Mouse (Mus musculus) lung, adult 18-20 months (tissue): Measurements from ENCODE around the gene Ikzf1.

Source experiments
- DNase-seq, 2 experiments: peaks; one replicate each; pipeline ENCODE4 v3.0.0; 2022; ENCODE audit warnings: mixed read lengths in 2 of 2

Ikzf1 gene

DNA sequence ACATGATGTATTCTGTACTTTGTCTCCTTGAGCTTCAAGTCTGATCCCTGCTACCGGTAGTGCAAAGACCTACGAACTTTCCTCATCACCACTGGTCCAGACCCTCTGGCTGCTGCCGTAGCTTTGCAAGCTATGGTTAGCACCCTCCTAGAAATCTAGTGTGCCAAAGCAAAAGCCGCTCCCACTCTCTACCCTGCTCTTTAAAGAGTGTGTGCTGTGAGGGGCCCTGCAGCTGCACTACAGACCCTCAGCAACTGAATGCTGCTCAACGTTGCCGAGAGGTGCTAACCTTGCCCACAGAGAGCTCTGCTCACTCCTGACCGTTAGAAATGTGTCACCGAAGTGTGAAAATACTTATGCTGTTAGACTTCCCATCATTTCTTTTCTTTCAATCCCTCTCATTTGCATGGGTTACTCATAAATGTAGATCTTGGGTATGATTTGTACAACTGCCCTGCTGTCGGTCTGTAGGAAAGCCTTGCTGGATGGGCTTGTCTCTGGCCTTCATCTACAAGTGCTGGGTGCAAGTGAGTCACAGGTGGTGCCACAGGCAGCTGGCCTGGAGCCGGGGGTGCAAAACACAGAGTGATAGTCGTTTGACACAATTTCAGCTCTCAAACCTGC, 40.6 kb downstream of the Ikzf1 start:
- DNase-seq, result no peak

DNA sequence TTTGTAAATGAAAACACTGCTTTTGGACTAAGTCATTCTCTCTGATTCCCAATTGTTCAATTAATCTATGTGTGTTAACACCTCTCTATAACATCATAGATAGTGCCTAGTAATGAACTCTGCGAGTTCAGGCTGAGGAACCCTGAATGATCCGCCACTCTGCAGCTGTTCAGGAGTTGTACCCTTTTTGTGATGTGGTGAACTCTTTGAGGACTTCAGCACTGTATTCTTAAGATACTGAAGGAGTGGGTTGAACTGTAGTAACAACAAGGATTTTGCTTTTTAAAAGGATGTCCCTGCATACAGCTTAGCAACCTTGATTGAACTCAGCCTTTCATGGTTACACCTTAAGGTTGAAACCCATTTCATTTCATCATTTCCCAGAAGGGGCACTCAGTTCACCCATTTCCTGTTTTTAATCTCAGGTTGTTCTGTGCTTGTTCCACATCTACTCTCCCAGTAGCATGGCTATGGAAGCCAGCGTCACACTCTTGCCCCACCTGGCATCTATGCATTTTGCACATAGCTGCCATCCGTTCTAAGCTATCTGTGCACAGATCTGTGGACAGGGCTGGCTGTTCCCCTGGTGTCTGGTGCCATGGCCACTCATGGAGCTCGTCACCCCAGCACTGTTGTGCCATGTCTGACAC, 41.2 kb downstream of the Ikzf1 start:
- no peak for DNase-seq

DNA sequence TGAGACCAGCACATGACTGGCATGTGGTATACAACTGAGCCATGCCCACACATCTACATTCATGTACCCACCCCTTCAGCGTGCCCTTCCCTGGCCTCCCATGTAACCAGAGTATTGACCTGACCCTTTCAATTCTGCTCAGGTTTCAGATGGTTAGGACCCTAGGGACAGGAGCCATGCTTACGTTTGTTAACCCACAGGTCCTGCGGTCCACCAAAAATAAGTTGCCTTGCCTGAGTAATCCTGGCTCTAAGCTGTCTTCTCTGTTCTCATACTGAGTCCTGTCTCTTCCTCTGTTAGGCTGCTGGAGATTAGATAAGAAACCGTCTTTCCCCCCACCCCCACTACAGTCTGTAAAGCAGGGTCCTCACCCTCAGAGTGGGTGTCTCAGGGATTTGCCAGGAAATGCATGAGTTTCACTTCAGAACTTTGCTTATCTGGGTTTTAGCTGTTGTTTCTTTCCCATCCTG, 42.0 kb downstream of the Ikzf1 start:
- DNase-seq, result no peak

DNA sequence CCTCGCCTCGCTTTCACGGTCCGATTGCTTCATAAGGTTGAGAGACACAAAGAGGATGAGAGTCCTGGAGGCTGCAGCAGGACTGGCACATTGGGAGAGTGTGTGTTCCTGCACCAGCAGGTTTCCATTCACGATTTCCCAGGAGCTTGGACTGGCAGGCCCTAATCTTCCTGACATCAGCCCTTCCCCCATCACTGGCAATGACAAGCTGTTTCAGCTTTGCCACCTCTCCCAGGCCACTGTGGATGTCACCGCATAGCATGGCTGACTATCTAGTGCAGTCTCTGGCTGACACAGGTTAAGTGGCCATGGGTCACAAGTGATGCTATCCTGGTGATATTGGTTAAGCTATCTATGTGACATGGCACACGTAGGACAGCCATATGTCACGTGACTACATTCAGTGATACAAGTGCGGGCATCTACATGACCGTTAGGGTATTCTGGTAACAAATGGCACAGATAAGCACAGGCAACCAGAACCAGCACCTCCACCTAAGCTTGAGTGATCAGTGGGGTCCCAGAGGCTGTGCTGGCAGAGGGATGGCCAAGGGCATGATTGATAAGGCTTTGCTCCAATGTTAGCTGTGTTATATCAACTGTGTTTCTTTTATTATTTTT, 43.2 kb downstream of the Ikzf1 start:
- DNase-seq, result no peak

DNA sequence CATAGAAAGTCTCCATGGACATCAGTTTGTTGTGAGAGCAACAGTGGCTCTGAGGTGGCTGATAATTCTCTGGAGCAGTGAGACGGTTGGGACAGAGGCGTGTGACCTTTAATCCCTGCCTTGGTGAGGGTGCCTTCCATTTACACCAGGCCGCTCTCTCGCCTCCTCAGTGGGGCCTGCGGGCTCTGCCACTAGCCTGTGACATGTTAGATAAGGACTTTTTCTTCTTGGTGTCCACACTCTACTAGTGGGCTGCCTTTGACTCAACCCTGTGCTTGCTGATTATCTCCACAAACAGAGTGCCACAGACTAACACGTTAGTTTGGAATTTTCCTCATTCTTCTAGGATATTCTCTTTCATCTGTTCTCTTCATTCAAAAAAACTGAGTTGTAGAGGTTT, 44.4 kb downstream of the Ikzf1 start:
- DNase-seq, result no peak

DNA sequence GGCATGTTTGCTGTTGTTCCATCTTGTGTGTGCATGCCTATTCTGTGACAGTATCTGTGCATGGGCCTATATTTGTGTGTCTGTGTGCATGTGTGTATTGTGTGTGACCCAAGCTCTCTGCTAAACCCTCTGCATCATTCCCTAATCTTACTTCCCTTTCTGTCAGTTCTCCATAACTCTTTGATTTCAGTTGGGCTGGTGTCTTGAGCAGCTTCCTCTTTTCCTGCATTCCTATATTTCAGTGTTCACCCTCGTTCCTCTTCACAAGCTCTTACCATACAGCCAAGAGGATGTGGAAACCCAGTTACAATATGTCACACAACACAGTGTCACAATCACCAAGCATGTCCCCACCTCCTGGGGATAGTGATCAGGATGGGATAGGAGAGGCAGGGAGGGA, 45.3 kb downstream of the Ikzf1 start:
- peak in 1 of 2 experiments; percentile 20 for DNase-seq

DNA sequence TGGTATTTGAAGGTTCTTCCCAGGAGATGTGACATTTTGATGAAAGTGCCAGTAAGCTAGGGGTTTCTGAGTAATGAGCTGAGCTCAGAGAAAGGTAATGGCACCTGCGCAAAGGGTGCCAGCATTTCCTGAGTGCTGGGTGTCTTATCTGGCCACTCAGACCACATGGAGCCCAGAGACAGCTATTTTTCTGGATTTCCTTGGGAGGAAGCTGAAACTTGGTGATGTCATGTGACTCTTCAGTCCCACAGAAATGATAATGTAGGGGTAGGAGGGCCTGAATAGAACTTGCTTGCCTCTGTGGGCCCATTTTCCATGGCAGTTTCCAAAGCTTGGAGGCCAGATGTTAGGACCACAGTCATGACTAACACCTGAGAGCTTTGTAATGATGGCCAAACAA, 46.9 kb downstream of the Ikzf1 start:
- DNase-seq, result no peak

DNA sequence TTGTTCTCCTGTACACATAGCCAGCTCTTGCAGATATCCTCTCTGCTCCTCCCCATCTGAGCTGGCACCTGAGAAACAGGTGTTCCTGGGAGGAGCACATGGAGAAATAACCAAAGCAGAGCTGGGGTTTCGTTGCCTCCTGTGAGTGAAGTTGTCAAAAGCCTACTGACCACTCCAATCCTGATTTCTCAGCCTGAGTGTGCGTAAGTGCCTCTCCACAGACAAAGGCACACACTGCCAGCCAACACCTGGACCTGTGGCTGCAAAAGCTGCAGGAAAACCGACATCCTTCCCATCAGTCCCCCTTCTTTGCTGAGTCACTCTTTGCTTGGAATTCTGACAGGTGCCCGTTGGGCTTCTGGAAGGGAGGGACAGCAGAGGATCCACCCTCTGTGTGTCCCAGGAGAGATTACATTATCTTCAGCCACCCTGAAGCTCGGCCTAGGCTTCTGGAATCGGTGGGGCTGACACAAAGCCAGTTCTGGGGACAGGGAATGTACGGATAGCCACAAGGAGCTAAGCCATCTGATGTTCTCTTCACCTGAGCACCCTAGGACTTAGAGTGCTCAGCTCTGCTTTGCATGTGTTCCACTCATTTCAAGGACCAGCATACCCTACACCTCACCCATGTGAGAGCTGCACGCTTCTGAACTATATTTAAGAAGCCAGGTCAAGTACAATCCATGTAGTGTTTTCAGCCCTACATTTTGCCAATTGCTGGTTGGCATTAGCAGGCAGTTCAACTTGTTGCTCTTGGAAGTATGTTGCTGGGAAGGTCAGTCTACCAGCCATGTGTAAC, 48.4 kb downstream of the Ikzf1 start:
- DNase-seq, result peak; percentile 27

DNA sequence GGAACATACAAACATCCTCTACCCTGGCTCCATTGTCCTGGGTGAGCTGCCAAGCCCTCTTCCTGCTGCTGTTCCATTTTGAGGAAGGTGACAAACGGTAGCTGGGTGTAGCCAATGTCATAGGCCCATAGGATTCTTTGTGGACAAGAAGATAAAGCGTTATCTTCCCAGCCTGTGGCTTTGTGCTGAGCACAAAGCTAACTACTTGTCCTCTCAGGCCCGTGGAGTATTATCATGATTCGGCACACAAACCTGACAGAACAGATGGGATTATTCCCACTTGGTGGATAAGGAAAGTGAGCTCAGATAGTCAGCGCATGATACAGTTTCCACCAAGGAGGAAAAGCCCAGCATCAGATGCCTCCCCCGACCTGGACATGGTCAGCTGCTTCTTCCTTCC, 50.4 kb downstream of the Ikzf1 start:
- no peak for DNase-seq

DNA sequence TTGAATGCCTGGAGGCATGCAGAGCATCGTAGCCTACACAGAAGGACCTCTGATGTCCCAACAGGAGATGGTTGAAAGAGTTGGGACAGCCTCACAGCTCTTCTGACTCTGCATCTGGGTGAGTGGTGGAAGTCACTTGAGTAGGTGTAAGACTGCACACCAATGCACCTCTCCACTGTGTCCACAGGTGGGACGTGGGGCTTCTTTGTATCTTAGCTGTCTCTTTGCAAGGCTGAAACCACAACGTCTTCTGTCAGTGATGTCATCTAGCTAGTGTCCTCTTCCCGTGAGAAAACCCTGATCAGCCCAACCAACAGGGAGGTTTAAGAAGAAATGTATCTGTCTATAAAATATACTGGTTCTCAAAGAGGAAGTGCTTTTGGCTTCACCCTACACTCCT, 52.1 kb downstream of the Ikzf1 start:
- no peak for DNase-seq

DNA sequence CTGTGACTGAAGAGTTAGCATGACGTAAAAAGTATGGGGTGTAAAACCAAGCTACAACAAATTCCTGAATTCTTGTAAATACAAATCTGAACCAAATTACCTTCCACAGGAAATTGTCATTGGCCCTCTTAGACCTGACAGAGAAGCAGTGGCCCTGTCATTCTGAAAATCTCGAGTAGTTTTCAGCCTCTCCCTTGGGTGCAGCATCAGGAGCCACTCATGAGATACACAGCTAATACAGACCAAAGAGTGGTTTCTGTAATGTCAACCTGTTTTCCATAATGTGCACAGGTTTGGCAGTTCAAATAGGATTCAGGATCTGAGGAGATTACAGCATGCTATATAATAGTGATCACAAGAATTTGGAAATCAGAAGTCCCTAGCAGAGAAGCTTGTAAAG, 52.8 kb downstream of the Ikzf1 start:
- DNase-seq, result no peak

DNA sequence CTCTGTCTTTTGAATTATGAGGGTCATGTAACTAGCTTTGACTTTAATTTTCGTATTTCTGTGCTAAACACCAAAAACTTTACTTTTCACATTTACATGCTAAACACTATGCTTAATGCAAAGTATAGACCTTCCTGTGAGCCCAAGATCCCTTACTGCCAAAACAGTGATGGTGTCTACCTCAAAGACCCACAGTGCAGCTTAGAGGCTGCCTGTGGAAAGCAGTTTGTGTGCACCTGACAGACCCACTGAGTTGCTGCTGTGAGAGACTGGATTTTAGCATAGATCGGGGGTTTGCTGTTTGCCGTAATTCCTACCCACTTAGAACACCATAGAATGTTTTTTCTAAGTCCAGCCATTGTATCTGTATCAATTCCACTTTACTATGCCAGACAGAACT, 54.3 kb downstream of the Ikzf1 start:
- DNase-seq, result no peak

DNA sequence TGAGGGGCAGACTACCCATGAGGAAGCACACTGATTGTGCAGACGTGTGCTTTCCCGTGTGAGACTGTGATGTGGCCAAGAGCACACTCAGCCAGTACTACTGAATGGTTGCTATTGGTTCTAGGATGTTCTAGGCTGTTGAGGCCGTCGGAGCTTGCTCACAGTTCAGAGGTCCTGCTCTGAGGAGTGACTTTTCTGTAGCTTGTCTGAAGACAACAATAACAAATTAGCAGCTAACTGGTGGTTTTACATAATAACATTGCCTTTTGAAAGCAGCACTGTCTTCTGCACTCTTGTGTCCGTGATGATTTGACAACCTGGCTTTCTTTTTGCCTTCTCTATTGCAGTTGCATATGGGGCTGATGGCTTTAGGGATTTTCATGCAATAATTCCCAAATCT, 55.8 kb downstream of the Ikzf1 start:
- no peak for DNase-seq

DNA sequence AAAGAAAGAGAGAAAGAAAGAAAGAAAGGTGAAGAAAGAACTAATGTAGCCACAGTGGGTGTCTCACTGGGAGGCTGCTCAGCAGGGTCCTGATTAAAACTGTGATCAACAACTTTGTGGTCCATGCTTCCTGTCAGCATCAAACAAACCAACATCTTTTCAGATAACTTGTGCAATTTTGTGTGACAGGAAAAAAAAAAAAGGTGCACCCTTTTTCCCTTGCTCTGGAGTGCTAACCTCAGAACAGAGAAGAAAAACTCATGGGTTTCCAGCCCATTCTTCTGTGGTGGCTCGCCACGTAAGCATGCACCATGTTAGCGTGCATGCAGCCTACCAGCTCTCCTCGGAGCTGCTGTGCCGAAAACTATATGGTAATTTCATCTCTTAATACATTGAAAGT, 56.8 kb downstream of the Ikzf1 start:
- DNase-seq, result no peak

DNA sequence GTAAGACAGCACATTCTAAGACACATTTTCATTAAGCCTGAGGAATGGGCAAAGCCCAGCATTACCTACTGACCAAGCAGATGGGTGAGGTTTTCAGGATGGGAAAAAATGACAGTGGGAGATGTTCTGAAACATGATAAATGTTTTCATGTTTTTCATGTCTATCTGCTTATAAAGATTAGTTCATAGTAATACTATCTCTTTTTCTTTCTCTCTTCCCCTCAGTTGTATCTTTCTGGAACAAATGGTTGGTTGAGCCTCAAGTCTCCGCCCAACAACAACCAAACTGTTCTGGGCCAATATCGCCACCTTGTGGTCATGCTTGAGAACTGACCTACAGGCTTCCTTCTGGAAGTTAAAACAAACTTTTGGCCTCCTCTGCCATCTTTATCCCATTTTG, 57.8 kb downstream of the Ikzf1 start:
- peak; percentile 36 to 37 for DNase-seq

DNA sequence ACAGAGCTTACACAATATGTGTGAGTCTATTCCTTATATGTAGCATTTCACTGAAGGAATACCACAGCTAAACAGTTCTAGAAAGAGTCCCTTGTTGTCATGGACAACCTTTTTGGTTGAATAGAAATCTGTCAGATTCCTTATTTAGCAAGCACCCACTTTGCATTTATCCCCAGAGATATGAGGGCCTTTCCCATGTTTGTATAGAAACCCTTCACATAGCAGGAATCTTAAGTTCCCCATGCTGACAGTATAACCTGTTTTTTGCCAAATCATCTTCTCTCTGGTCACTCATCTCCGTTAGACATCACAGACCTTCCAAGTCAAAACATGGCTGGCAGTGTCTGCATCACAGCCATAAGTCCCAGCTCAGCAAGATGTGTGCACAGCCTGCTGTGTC, 59.4 kb downstream of the Ikzf1 start:
- no peak for DNase-seq

DNA sequence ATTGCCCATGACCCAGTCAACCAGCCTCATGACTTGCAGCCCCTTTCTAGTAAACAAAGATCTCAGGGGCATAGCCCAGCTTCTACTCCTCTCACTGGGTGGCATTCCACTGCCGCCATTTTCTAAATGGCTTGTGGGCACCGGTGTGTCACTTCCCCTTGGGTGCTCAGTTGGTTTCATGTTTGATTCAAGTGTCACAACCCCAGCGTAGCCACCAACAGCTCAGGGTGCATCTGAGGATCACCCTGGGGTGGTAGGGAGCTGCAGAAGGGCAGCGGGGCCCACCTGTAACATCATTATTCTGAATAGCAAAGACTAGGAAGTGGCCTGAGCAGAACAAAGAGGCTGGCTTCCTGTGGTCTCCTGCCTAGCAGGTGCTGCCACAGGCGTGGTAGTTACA, 66.3 kb downstream of the Ikzf1 start:
- DNase-seq, result no peak

DNA sequence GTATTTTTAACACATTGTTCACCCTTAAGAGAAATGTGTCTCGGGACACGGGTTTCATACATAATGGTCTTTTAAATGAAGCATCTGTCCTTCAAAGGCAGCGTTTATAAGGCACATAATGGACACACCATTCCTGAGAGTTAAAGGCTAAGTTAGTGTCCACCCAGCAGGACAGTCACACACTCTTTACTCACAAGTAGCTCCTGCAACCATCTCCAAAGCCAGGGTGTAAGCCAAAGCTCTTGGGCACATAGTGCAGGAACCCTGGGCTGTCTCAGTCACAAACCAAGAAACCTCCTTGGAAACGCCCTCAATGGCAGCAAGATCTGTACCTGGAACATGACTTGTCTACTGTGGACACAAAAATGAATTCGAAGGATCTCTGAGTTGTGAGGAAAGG, 68.1 kb downstream of the Ikzf1 start:
- DNase-seq, result no peak

DNA sequence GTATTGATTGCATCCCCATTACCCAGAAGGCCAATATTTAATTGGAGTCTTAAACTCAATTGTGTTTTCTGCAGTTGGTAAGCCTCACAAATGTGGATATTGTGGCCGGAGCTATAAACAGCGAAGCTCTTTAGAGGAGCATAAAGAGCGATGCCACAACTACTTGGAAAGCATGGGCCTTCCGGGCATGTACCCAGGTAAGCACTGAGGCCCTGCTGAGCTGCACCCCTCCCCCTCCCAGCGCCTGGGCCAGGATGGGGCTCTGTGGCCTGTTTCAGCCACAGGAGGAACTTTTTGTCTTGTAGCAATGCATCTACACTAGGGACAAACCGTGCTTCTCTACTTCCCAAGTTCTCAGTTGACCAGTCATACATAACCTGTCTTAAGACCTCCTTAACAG, 73.3 kb downstream of the Ikzf1 start:
- no peak for DNase-seq

DNA sequence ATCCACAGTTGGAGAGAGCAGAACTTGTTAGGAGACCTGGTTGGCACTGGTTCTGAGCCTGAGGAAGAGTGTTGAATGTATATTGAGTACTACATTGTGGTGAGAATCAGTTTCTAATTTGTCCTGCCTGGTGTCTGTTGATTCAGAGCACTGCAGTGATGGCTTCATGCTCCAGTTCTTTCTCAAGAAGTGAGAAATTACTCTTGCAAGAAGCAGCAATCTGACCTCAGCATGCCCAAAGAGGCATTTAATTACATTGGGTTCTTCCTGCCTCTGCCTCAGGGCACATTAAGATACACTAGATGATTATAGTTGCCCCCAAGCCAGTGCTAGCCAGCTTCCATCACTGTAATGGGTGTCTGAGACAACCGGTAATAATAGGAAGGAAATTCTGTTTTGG, 74.1 kb downstream of the Ikzf1 start:
- no peak for DNase-seq

DNA sequence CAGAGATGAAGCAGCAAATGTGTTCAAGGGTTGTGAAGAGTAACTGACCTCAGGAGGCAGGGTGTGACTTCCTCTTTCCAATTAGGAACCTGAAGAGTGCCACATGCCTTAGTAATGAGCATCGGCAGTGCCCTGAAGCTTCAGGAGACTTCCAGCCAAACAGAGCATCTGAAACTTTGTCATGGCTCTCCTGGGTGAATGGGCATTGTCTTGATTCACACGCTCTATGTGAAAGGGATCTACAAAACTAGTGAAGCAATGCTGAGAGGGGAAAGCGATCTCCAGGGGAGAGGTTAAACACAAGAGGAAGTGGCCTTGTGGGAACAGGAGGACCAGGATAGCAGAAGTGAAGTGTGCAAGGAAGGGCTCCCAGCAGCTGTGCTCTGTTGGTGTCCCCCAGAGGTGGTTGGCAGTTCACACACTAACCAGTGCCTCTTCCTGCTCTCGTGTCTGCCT, 78.4 kb downstream of the Ikzf1 start:
- peak; percentile 44 to 53 for DNase-seq

DNA sequence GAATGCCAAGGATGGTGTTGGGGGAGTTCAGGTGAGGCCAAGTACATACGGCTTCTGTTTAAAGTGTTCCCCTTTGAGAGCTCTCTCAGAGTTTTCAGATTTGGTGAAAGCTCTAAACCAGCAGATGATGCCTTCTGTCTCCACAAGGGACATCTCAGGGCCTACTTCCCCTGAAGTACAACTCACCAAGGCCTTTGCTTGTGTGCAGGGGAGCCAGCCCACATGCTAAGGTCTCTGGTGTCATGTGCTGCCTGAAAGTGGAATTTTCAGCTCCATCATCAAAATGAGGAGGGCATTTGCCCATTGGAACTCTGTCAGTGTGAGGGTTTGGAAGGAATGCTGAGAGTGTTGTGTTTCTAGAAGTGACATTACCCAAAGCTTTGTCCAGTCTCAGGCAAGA, 80.6 kb downstream of the Ikzf1 start:
- DNase-seq, result no peak

DNA sequence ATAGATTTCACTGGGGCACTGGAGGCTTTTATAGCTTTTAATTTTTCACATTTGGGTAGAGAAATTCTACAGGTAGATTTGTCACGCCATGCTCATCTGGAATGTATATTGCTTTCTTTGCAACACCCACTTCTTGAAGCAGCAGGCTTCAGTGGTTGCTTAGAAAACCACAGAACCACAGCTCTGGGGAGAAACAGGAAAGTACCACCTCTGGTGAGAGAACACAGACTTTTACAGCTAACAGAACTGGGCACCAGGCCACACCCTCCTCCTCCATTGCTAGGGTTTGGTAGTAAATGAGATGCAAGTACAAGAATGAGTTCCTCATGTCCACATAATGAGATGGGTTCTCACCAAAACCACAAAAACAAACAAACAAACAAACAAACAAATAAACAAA, 81.3 kb downstream of the Ikzf1 start:
- peak; percentile 40 to 48 for DNase-seq

DNA sequence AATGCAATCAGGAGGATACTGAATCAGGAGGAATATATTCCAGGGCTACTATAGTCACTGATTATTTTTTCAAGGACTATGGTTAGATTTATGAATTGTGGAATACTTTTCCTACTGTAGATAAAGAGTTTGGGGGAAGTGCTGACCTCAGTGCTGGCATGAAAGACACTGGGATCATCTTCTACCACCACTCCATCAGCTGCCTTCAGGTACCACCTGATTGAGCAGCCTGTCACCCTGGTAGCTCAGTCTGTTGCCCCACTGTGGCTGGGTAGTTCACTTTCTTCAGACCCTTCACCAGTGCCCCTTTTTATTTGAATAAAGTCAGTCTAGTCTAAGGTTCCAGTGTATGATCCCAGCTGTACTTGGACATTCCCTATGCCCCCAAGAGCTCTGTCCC, 81.9 kb downstream of the Ikzf1 start:
- no peak for DNase-seq
